Mouse (Mus musculus) MEL (cell line): ENCODE measurements at regions not wholly inside any gene's neighbourhood (a gene's known extent, or its start where the extent isn't known, plus 50 kb on each side); places are given as distances from the start of the nearest gene placed in this dataset.

Experiments used
- DNase-seq: peaks from one replicate; pipeline ENCODE4 v3.0.0; 2011; ENCODE audit warnings: low read depth, low spot score
- H3K27ac ChIP-seq: 2 replicates; pipeline ENCODE4 v1.5.1; 2012; ENCODE audit warnings: low read depth, mild to moderate bottlenecking, control low read depth, low read length, moderate library complexity; ENCODE audit not compliant: control insufficient read depth
- H3K27me3 ChIP-seq, 2 experiments: fragments of 150-350 bp in 1 of 2; sonication (generic) in 1 of 2; 2 replicates each; pipeline ENCODE4 v1.6.1; 2012; ENCODE audit warnings: low read length in 2 of 2, mild to moderate bottlenecking in 2 of 2, improper control_type of control experiment in 1 of 2, moderate library complexity in 1 of 2; ENCODE audit not compliant: insufficient read depth in 2 of 2, control insufficient read depth in 1 of 2
- H3K36me3 ChIP-seq, 2 experiments: 2 replicates each; pipeline ENCODE4 v1.6.1; 2012 to 2014; ENCODE audit warnings: low read length in 2 of 2, improper control_type of control experiment in 1 of 2, inconsistent platforms in 1 of 2, mild to moderate bottlenecking in 1 of 2; ENCODE audit not compliant: insufficient read depth in 2 of 2, control insufficient read depth in 1 of 2
- H3K4me1 ChIP-seq, 2 experiments: fragments of 150-350 bp in 1 of 2; sonication (generic) in 1 of 2; 2 replicates each; pipeline ENCODE4 v1.6.1; 2012; ENCODE audit warnings: low read length in 2 of 2, improper control_type of control experiment in 1 of 2, mild to moderate bottlenecking in 1 of 2; ENCODE audit not compliant: insufficient read depth in 2 of 2, control insufficient read depth in 1 of 2
- H3K4me3 ChIP-seq, 2 experiments: fragments of 150-350 bp in 1 of 2; sonication (generic) in 1 of 2; 2 replicates each; pipeline ENCODE4 v1.5.1; 2012; ENCODE audit warnings: low read depth in 2 of 2, low read length in 2 of 2, mild to moderate bottlenecking in 2 of 2, moderate library complexity in 2 of 2, control low read depth in 1 of 2, improper control_type of control experiment in 1 of 2; ENCODE audit not compliant: control insufficient read depth in 1 of 2, insufficient read depth in 1 of 2
- H3K79me2 ChIP-seq: 2 replicates; pipeline ENCODE4 v1.6.1; 2012; ENCODE audit warnings: mild to moderate bottlenecking, low read length, moderate library complexity; ENCODE audit not compliant: control insufficient read depth, poor library complexity, insufficient read depth
- H3K9ac ChIP-seq: 2 replicates; pipeline ENCODE4 v1.6.1; 2012; ENCODE audit warnings: low read depth, mild to moderate bottlenecking, control low read depth, low read length, moderate library complexity; ENCODE audit not compliant: control insufficient read depth, poor library complexity, severe bottlenecking
- H3K9me3 ChIP-seq: fragments of 150-350 bp; sonication (generic); replicated peaks from 2 replicates; pipeline ENCODE4 v1.6.1; 2012; ENCODE audit warnings: mild to moderate bottlenecking, low read length, improper control_type of control experiment, moderate library complexity; ENCODE audit not compliant: insufficient read depth
- BHLHE40 ChIP-seq: IDR thresholded peaks from 2 replicates; pipeline ENCODE4 v1.6.1; 2012; ENCODE audit warnings: low read depth, mild to moderate bottlenecking, inconsistent platforms, low read length, improper control_type of control experiment, borderline replicate concordance
- CTCF ChIP-seq, 3 experiments: IDR thresholded peaks in 2 of 3; conservative IDR thresholded peaks in 1 of 3; 2 replicates each; pipeline ENCODE4 v1.5.1; 2011 to 2012; ENCODE audit warnings: low read length in 3 of 3, low read depth in 2 of 3, mild to moderate bottlenecking in 2 of 3, improper control_type of control experiment in 1 of 3, inconsistent platforms in 1 of 3, mixed read lengths in 1 of 3, moderate library complexity in 1 of 3; ENCODE audit not compliant: control insufficient read depth in 1 of 3, insufficient read depth in 1 of 3, poor library complexity in 1 of 3, severe bottlenecking in 1 of 3
- ELF1 ChIP-seq: IDR thresholded peaks from 2 replicates; pipeline ENCODE4 v1.6.1; 2014; ENCODE audit warnings: low read depth, mild to moderate bottlenecking, inconsistent platforms, low read length, improper control_type of control experiment, moderate library complexity
- JUND ChIP-seq: IDR thresholded peaks from 2 replicates; pipeline ENCODE4 v1.6.1; 2011; ENCODE audit warnings: low read depth, mild to moderate bottlenecking, improper control_type of control experiment, low read length
- KAT2A ChIP-seq: conservative IDR thresholded peaks from 2 replicates; pipeline ENCODE4 v1.6.1; 2012; ENCODE audit warnings: low read depth, low read length, improper control_type of control experiment, inconsistent platforms
- MAFK ChIP-seq: IDR thresholded peaks from 2 replicates; pipeline ENCODE4 v1.6.1; 2011; ENCODE audit warnings: low read depth, mild to moderate bottlenecking, low read length, improper control_type of control experiment, borderline replicate concordance
- MAX ChIP-seq: IDR thresholded peaks from 2 replicates; pipeline ENCODE4 v1.6.1; 2011; ENCODE audit warnings: low read length, improper control_type of control experiment
- NELFE ChIP-seq: IDR thresholded peaks from 2 replicates; pipeline ENCODE4 v1.6.1; 2011; ENCODE audit warnings: low read depth, low read length, improper control_type of control experiment
- POLR2AphosphoS2 ChIP-seq: IDR thresholded peaks from 2 replicates; pipeline ENCODE4 v1.6.1; 2011; ENCODE audit warnings: low read length, improper control_type of control experiment
- POLR2AphosphoS5 ChIP-seq: IDR thresholded peaks from 2 replicates; pipeline ENCODE4 v1.6.1; 2012; ENCODE audit warnings: low read depth, borderline replicate concordance, mild to moderate bottlenecking, inconsistent platforms, low read length, moderate library complexity, mixed read lengths
- RAD21 ChIP-seq: IDR thresholded peaks from 2 replicates; pipeline ENCODE4 v1.6.1; 2011; ENCODE audit warnings: mild to moderate bottlenecking, low read depth, low read length, improper control_type of control experiment
- TBP ChIP-seq: IDR thresholded peaks from 2 replicates; pipeline ENCODE4 v1.8.0; 2011; ENCODE audit warnings: low read depth, low read length, improper control_type of control experiment
- UBTF ChIP-seq: IDR thresholded peaks from 2 replicates; pipeline ENCODE4 v1.6.1; 2012; ENCODE audit warnings: low read depth, mild to moderate bottlenecking, inconsistent platforms, low read length, improper control_type of control experiment, moderate library complexity, borderline replicate concordance; ENCODE audit not compliant: insufficient read depth
- USF1 ChIP-seq: IDR thresholded peaks from 2 replicates; pipeline ENCODE4 v1.6.1; 2014; ENCODE audit warnings: low read depth, mild to moderate bottlenecking, inconsistent platforms, low read length, improper control_type of control experiment, moderate library complexity
- ZKSCAN1 ChIP-seq: IDR thresholded peaks from 2 replicates; pipeline ENCODE4 v1.6.1; 2012; ENCODE audit warnings: low read depth, mild to moderate bottlenecking, inconsistent platforms, low read length, improper control_type of control experiment, moderate library complexity
- ZNF384 ChIP-seq: IDR thresholded peaks from 2 replicates; pipeline ENCODE4 v1.6.1; 2012; ENCODE audit warnings: low read depth, mild to moderate bottlenecking, inconsistent platforms, low read length, improper control_type of control experiment

DNA sequence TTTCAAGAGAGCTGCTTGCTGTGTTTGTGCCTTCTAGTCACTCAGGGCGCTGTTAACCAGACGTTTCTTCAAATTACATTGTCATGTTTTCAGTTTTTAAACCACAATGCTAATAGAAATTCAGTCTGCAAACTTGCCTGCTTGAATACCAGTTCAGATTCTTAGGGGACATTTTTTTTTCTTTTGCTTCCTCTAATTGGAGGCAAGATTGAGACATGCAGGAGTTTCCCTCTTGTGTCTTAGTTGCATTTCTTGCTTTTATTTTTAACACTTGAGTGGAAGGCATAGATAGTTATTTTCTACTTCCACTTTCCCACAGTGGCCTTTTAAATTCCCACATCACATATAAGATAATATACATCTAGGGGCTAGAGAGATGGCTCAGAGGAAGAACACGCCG lies 246.8 kb downstream of the Grpr start:
- Histone ChIP-seq H3K27me3 (no peaks in the 10 kb centered on the region), H3K9me3 (no peaks in the 10 kb centered on the region)
- no peak for TF ChIP-seq POLR2AphosphoS2
- no peak for TF ChIP-seq UBTF
- no peak for TF ChIP-seq MAX
- TF ChIP-seq NELFE, result no peak
- TF ChIP-seq BHLHE40, result no peak
- TF ChIP-seq ZNF384, result no peak
- no peak for TF ChIP-seq TBP
- TF ChIP-seq, all 39 proteins: peak for 0
- Histone ChIP-seq H3K4me3 (no peak overlapping the region), H3K27ac (no peak overlapping the region), H3K9ac (no peak overlapping the region), H3K36me3 (no peaks in the 10 kb centered on the region), H3K79me2 (no peaks in the 10 kb centered on the region), H3K4me1 (no peaks in the 10 kb centered on the region)
- DNase-seq, result no peak

DNA sequence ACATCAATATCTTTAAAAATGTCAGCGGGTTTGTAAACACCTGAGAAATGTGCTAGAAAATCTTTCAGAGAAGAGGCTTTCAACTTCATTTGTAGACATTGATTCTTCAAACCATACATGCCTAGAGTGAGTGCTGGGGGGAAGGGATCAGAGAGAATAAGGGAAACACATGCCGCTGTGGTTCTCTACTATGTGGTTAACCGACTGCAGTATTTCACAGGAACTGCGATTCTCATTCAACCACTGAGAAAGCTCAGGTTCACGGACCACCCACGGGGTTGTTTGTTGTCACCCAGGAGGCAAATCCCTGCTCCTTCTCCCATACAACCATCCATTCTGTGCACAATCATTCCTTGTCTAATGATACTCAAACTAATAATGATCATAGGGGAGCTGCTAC lies 248.4 kb downstream of the Grpr start:
- Histone ChIP-seq H3K4me3 (no peak overlapping the region), H3K79me2 (no peaks in the 10 kb centered on the region), H3K27ac (no peak overlapping the region), H3K27me3 (no peaks in the 10 kb centered on the region), H3K9ac (no peak overlapping the region), H3K9me3 (no peaks in the 10 kb centered on the region), H3K4me1 (no peaks in the 10 kb centered on the region), H3K36me3 (no peaks in the 10 kb centered on the region)
- DNase-seq, result no peak
- TF ChIP-seq ELF1, result no peak
- no peak for TF ChIP-seq ZKSCAN1
- no peak for TF ChIP-seq MAFK
- no peak for TF ChIP-seq USF1
- TF ChIP-seq CTCF (IDR thresholded peaks at IDR 0.05 in 2 of 3, conservative IDR thresholded peaks at IDR 0.05 in 1 of 3; ENCODE audit: control insufficient read depth in 1 of 3, insufficient read depth in 1 of 3, low read depth in 2 of 3, low read length in 3 of 3, poor library complexity in 1 of 3, severe bottlenecking in 1 of 3), result no peak
- no peak for TF ChIP-seq KAT2A
- no peak for TF ChIP-seq RAD21
- no peak for TF ChIP-seq JUND
- TF ChIP-seq MAX, result no peak
- TF ChIP-seq NELFE, result no peak
- no peak for TF ChIP-seq POLR2AphosphoS5
